Mouse (Mus musculus) macrophage (primary cell): ENCODE measurements around the gene Mtmr4. TPM values are rescaled to one million over a fixed set of nuclear protein-coding genes. Genes with fewer than 3 reads are reported as not detected.

Experiments
- H3K27ac ChIP-seq: fragments of 350-480 bp; formaldehyde crosslinking; 2 replicates; pipeline ENCODE4 v1.9.0; 2021
- H3K36me3 ChIP-seq: fragments of 350-480 bp; formaldehyde crosslinking; 2 replicates; pipeline ENCODE4 v1.9.0; 2021; ENCODE audit errors: inconsistent target
- H3K4me3 ChIP-seq: fragments of 350-480 bp; formaldehyde crosslinking; 2 replicates; pipeline ENCODE4 v1.9.0; 2021; ENCODE audit errors: inconsistent target
- H3K79me2 ChIP-seq: fragments of 350-480 bp; formaldehyde crosslinking; 2 replicates; pipeline ENCODE4 v1.9.0; 2021; ENCODE audit errors: inconsistent target
- WGBS: methylation state at CpG from one replicate; pipeline ENCODE4 v1.1.7; 2026; ENCODE audit warnings: inconsistent platforms; ENCODE audit not compliant: missing documents; 5-methylcytosine and 5-hydroxymethylcytosine counted together
- polyA plus RNA-seq: library from polyadenylated mRNA; stranded (reverse); fragments of 250-400 nt; gene quantifications from 3 replicates; pipeline ENCODE4 v1.2.4, GENCODE M21; 2018; ENCODE audit warnings: inconsistent platforms

The Mtmr4 gene
- polyA plus RNA-seq, 1 experiment from 2014 or later: 9.4 TPM

DNA sequence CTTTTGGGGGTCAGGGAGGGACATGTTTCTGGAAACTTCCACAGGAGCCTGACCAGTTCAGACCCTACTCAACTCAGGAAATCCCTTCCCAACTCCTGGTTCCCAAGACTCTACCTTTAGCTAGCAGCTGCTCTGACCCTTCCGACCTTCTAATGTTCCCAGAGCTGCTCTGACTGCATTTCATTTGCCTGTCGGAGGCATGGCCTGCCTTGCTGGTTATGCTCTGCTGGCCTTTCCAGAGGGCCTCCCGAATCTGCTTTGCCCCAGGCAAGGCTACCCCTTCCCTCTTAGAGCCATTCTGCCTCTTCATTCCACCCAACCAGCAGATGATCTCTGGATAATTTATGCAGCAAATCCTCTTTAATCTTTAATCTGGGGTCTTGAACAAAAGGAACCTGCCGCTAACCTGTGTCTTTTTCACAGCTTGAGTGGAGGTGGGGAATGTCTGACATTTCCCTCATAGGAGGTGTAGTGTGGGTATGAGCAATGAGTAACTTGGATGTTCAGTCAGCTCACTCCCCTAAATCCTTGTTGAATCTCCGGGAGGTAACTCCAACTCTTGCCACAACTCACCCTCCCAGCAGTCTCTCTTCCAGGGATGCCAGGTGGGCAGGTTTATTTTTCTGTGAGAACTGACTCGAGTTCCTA is 14.2 kb upstream of the Mtmr4 start:
- no peak overlapping the region for H3K4me3 ChIP-seq
- no peak overlapping the region for H3K27ac ChIP-seq
- 77% methylated on average over 6 of the region's 6 CpGs for WGBS
- H3K36me3 ChIP-seq: no peaks in the 10 kb centered on the region
- no peaks in the 10 kb centered on the region for H3K79me2 ChIP-seq

DNA sequence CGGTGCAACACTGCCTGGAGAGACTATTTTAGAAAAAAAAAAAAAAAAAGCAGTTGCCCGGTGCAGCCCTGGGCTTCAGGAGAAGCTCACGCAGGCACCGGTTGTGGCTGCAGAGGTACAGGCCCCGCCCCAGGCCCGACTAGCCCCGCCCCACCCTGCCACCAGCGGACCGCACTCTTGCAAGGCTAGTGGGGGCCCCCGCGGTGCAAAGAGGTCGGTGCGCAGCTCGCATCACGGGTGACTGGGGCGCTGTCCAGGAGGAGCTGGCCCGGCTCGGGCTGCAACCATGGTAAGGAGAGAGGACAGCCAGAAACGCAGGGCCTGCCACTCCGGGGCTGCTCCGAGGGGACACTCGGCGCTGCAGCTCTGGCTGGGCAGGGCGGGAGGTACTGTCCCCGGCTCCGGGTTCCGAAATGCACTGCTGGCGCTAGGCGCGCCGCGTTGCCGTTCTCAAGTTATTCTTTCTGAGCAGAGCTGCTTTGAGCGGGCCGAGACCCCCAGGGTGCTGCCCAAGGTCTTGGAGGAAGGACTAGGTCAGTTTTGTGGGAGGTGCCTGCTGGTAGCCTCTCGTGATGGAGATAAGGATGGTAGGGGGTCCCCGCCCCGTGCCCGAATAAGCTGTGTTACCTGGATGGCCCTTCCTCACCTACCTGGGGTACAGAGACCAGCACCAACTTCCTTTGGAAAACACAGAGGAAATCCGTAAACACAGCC is 13.6 kb upstream of the Mtmr4 start:
- WGBS: 3% methylated on average over 37 of the region's 40 CpGs
- Histone ChIP-seq H3K79me2 (no peaks in the 10 kb centered on the region), H3K4me3 (no peak overlapping the region), H3K27ac (no peak overlapping the region), H3K36me3 (no peaks in the 10 kb centered on the region)

DNA sequence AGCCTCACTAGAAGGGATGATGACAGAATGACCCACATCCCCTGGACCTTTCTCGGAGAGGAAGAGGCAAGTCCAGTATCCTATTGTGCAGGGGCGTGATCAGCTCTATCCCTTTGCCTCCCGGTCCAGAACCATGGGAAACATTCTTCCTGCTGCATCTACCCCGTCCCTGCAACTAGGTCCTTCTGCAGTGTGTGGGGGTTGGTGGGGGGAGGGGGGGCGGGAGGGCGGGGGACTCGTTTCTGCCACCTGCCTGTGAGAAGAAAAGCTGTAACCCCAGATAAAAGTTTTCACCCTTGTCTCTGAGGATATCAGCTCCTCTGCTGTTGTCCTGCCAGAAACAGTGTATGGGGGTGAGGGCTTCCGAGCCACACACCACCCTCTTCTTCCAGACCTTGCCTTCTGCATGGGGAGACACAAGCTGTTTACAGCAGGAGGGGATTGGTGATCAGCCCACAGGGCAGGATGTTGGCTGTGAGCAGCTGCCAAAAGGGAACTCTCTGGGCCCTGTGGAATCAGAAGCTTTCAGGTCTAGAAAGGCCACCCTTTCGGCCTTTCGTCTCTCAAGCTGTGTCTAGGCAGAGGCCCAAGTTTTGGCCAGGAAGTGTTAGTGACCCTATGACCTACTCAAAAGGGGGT is 12.9 kb upstream of the Mtmr4 start:
- no peak overlapping the region for H3K27ac ChIP-seq
- 32% methylated on average over 8 of the region's 10 CpGs for WGBS
- H3K4me3 ChIP-seq: no peak overlapping the region
- no peaks in the 10 kb centered on the region for H3K79me2 ChIP-seq
- H3K36me3 ChIP-seq: no peaks in the 10 kb centered on the region

DNA sequence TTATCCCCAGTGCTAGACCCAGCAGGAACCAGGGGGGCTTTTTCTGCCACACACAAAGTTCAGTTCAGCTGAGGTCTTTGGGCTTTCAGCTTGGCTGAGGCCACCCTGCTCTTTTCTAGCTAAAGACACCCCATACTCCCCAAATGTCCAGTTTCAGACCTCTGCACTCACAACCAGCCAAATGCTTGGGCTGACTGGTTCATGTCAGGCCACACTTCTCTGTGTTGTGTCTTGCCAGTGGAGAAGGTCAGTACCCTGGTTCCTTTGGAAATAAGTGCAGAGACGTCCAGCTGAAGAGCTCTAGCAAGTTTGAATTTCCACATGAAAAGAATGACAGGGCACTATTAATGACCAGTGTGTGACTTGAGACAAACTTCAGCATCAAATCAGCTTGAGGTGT is 12.2 kb upstream of the Mtmr4 start:
- WGBS: 75% methylated on average over 1 of the region's 1 CpGs
- Histone ChIP-seq H3K79me2 (no peaks in the 10 kb centered on the region), H3K36me3 (no peaks in the 10 kb centered on the region), H3K4me3 (no peak overlapping the region), H3K27ac (no peak overlapping the region)

DNA sequence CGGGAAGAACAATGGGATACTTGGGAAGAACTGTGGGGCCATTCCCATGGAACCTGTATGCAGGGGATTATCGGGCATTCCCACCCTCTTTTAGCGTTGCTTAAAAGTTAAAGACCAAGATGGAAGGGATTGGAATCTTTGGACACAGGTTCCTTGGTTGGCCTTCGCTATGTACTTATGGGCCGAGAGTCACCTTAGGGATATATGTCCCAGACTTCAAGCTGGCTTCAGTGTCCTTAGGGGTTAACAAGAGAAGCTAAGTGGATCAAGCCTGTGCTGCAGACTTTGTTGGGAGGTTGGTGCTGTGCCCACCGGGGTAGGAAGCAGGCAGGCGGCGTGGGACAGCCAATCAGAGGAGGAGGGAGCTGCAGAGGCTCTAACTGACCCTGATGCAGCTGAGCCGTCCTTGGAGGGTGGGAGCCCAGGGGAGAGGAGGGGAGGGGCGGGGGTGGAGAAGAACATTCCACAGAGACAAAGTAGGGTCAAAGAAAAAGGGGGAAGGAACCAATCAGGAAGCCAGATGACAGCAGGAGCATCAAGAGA is 11.3 kb upstream of the Mtmr4 start:
- Histone ChIP-seq H3K79me2 (no peaks in the 10 kb centered on the region), H3K36me3 (no peaks in the 10 kb centered on the region), H3K4me3 (no peak overlapping the region), H3K27ac (no peak overlapping the region)
- WGBS: 86% methylated on average over 10 of the region's 10 CpGs

DNA sequence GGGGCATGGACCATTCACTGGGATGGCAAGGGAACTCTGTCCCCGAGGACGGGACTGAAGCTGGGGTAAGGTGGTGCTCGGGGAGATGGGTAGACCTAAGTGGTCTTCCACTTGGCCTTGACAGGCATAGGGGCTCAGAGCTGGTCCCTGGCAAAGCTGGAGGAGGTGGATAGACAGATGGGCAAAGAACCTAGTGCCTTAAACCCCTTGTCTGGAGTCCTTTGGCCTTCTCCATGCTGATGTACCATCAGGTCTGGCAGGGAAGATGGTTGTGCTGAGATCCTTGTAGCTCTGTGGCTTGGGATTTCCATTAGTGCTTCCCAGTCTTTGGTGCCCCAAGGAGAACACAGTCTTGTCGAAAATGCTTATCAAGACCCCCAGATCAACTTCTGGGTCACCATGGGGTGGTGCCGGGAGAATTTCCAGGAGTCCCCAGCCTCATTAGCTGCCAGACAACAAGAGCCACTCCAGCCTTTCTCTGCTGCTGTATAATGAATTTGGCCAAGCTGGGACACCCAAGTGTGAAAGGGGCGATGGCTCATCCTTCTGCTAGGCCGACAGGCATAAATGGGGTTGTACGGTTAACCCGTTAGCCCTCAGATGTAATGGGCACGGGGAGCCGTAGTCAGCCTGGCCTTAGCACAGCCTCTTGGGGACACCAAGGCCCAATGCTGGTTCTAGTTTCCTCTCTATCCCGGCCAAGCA is 10.6 kb upstream of the Mtmr4 start:
- no peaks in the 10 kb centered on the region for H3K36me3 ChIP-seq
- H3K4me3 ChIP-seq: no peak overlapping the region
- H3K79me2 ChIP-seq: no peaks in the 10 kb centered on the region
- 89% methylated on average over 12 of the region's 12 CpGs for WGBS
- H3K27ac ChIP-seq: no peak overlapping the region

DNA sequence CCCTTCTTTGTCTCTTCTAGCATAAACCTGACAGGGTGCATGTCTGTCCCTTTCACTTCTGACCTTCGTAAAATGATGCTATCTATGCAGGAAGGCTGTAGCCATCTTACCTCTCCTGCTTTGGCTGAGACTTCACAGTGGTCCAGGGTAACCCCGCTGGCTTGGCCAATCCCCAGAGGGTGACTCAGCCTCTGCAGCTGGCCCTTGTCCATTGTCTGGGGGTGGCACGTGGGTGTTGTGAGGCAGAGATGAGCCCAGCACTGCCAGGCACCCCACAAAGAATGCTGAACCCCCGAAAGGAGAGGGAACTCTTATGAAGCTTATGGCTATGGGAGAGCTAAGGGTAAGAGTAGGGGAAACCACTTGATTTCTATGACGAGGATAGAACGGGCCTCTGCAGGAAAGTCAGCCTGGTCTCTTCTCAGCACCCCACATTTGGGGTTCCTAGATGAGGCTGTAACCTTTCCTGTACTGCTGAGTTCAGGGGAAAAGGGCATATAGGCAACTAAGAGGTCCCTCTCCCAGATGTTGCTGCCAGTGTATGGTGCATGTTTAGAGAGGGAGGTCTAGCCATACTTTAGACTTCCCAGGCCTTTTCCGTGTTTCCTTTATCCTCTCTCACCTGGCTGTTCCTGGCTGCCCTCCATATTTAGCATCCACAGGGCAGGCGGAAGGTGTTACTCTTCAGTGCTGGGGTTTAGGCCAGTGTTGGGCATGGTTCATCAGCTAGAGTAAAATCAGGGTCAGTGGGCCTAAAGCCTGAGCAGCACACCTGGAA is 9.8 kb upstream of the Mtmr4 start:
- no peaks in the 10 kb centered on the region for H3K36me3 ChIP-seq
- no peak overlapping the region for H3K27ac ChIP-seq
- no peak overlapping the region for H3K4me3 ChIP-seq
- WGBS: 85% methylated on average over 8 of the region's 8 CpGs
- H3K79me2 ChIP-seq: no peaks in the 10 kb centered on the region

DNA sequence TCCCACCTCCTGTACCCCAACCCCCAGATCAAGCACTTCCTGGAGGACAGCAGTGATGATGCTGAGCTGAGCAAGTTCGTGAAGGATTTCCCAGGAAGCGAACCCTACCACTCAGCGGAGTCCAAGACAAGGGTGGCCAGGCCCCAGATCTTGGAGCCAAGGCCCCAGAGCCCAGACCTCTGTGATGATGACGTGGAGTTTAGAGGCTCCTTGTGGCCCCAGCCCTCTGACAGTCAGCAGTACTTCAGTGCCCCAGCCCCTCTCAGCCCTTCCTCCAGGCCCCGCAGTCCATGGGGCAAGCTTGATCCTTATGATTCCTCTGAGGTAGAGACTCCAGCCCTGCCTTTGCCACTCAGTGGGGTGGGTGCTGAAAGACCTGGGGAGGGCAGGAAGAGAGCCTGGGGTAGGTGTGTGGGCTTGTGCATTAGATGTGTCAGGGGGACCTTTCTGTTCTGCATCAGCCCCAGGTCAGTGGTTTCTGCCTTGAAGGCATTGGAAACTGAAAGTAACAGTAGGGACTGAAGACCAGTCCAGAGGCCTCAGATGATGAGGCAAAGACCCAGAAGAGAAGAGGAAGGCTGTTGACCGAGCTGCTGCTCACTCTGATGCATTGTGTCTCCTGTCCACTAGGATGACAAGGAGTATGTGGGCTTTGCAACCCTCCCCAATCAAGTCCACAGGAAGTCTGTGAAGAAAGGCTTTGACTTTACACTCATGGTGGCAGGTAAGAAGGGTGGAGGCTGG is 8.5 kb upstream of the Mtmr4 start:
- Histone ChIP-seq H3K4me3 (no peak overlapping the region), H3K79me2 (no peaks in the 10 kb centered on the region), H3K36me3 (no peaks in the 10 kb centered on the region), H3K27ac (no peak overlapping the region)
- WGBS: 84% methylated on average over 6 of the region's 6 CpGs

DNA sequence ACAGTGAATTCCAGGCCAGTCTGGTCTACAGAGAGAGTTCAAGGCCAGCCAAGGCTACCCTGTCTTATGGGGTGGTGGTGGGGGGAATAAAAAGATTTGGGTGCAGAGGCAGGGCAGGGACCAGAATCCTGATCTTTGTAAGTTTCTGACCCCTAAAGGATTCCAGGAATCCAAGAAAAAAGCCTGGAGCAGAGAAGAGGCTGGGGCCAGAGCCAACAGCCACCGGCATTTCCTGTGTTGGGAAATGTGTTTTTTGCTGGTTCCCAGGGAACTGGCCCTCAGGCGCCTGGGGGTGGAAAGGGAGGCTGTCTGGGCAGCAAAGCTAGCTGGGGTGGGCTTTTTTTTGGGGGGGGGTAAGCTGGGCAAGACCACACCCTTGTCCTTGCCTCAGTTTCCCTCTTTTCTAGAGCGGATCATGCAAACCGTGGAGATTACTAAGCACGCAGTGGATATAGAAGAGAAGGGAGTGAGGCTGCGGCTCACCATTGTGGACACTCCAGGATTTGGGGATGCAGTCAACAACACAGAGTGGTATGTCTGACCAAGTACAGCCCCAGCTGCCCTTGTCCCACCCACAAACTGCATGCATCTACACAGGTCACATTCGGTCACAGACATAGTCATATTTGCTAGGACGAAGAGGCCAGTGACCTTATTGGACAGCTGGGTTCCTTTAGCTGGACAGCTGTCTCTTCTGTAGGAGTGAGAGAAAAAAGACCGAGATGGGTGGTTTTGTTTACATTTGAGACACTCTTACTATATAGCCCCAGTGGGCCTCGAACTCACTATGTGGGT is 7.1 kb upstream of the Mtmr4 start:
- 90% methylated on average over 10 of the region's 10 CpGs for WGBS
- Histone ChIP-seq H3K36me3 (no peaks in the 10 kb centered on the region), H3K27ac (no peak overlapping the region), H3K4me3 (no peak overlapping the region), H3K79me2 (no peaks in the 10 kb centered on the region)

DNA sequence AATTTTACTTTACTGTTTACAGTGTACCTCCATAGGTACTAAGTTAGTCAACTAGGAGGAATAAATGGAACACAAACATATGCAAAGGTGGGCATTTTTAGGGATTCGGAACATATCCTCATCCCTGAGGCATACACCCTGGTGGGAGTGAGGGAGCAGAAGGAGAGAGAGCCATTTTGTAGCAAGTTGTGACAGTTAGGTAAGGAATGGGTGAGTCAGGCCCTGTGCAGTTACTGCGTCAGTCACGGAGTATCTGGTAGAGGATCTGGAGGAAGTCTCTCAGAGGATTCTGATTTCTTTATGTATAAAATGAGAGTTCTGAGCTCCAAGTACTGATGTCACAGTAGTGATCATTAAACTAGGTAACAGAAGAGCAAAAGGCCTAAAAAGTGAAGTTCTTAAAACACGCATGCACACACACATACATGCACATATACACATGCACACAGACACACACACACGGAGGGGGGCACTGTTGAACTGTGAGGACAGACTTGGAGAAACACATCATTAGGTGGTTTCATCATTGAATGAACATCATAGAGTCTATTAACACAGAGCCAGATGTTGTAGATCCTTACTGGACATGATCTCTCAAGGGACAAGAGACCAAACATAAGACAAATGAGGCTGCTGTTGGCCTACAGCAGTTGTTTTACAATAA is 4.6 kb upstream of the Mtmr4 start:
- 92% methylated on average over 5 of the region's 5 CpGs for WGBS
- H3K36me3 ChIP-seq: no peaks in the 10 kb centered on the region

DNA sequence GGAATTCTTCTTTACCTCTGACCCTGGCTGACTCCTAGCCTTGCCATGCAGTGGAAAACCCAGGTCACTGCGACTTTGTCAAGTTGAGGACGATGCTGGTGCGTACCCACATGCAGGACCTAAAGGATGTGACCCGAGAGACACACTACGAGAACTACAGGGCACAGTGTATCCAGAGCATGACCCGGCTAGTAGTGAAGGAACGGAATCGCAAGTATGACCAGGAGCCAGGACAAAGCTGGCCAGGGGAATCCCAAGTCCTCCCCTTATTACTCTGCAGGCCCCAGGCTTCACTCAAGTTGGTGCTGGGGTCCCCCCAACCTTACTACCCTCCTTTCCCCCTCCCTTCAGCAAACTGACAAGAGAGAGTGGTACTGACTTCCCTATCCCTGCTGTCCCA is 2.4 kb upstream of the Mtmr4 start:
- Histone ChIP-seq H3K27ac (no peak overlapping the region), H3K36me3 (peaks cover 8% of the 10 kb centered on the region; the same call in 1 of the 2 replicates), H3K4me3 (no peak overlapping the region), H3K79me2 (peaks cover 18% of the 10 kb centered on the region; the same call in 1 of the 2 replicates)
- 96% methylated on average over 8 of the region's 8 CpGs for WGBS

More for the DNA sequence above, 4.6 kb upstream of the Mtmr4 start:
- Histone ChIP-seq H3K27ac (no peak overlapping the region), H3K79me2 (no peaks in the 10 kb centered on the region), H3K4me3 (no peak overlapping the region)

DNA sequence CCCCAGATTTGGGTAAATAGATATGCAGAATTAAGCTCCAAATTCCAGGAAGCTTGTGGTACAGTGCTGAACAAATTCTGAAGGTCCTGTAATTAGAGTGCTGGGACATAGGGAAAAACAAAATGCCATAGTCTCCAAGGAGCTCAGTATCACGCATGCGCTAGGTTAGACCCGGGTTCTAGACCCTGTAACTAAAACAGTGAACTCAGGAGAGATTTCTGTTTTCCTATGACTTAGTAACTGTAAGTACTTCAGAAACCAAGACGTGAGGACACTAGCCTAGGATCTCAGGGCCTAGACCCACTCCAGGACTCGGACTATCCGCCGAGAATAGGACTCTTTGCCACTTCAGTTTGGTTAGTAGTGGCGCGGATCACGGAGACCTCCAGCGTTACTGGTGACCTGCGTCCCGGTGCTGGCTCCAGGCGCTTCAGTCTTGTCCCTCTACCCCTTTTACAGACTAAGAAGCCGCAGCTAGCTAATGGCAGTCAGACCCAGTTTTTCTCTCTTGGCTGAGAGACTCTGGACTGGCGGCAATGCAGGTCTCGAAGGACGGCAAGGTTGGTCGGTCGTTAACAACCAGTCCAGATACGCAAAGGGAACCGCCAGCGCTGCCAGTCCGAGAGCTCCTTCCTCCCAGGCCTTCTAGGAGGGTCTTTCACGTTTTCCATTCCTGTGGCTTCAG is 979 bp upstream of the Mtmr4 start:
- H3K27ac ChIP-seq: peak overlapping the region; percentile 88
- H3K4me3 ChIP-seq: peak overlapping the region; percentile 94
- 4% methylated on average over 20 of the region's 25 CpGs for WGBS
- H3K79me2 ChIP-seq: peaks cover 18% of the 10 kb centered on the region; the same call in 1 of the 2 replicates
- H3K36me3 ChIP-seq: peaks cover 8% of the 10 kb centered on the region; the same call in 1 of the 2 replicates
